In genomic region chr12:113906459-113906858, GRCm38 (mm10) we compare ENCODE assay signal across 28 mouse cellular contexts.
"Had no signal": no experiment of that assay in that cellular context is flagged by ENCODE, and none has a peak within 500 bp of the region (broad histone marks: within the 10 kb centered on the region; RNA-seq: fewer than 3 reads in every experiment).

No protein-coding gene starts in this region.

- H3K9me3 ChIP-seq: embryonic facial prominence, embryonic 15.5 days had no signal

- H3K4me3 ChIP-seq: embryonic facial prominence, embryonic 10.5 days; embryonic facial prominence, embryonic 12.5 days; embryonic facial prominence, embryonic 13.5 days; embryonic facial prominence, embryonic 15.5 days; erythroblast, embryonic 14.5 days; forebrain, embryonic 10.5 days; forebrain, embryonic 12.5 days; forebrain, embryonic 13.5 days; forebrain, embryonic 15.5 days; gastrocnemius, adult 2 months; heart, adult 2 months had no signal

- H3K4me2 ChIP-seq: embryonic facial prominence, embryonic 12.5 days; embryonic facial prominence, embryonic 13.5 days; embryonic facial prominence, embryonic 15.5 days; forebrain, embryonic 12.5 days; forebrain, embryonic 13.5 days; forebrain, embryonic 15.5 days had no signal

- H3K27ac ChIP-seq: embryonic facial prominence, embryonic 10.5 days; embryonic facial prominence, embryonic 12.5 days; embryonic facial prominence, embryonic 13.5 days; embryonic facial prominence, embryonic 15.5 days; forebrain, embryonic 10.5 days; forebrain, embryonic 12.5 days; forebrain, embryonic 13.5 days; forebrain, embryonic 15.5 days; gastrocnemius, adult 2 months; heart, adult 2 months had no signal

- H3K27me3 ChIP-seq: embryonic facial prominence, embryonic 12.5 days; embryonic facial prominence, embryonic 13.5 days; embryonic facial prominence, embryonic 15.5 days; forebrain, embryonic 12.5 days; forebrain, embryonic 13.5 days; forebrain, embryonic 15.5 days had no signal

- H3K9ac ChIP-seq: embryonic facial prominence, embryonic 12.5 days; embryonic facial prominence, embryonic 13.5 days; embryonic facial prominence, embryonic 15.5 days; forebrain, embryonic 12.5 days; forebrain, embryonic 13.5 days; forebrain, embryonic 15.5 days; forebrain, postnatal 0 days had no signal

- H3K36me3 ChIP-seq: embryonic facial prominence, embryonic 10.5 days; embryonic facial prominence, embryonic 12.5 days; embryonic facial prominence, embryonic 13.5 days; embryonic facial prominence, embryonic 15.5 days; forebrain, embryonic 10.5 days; forebrain, embryonic 12.5 days; forebrain, embryonic 15.5 days had no signal

- DNase-seq: cerebellum, adult 8-10 months; cerebellum, adult 9-10 months; cerebellum, adult 9-11 months; cerebellum, postnatal 10 days; cerebellum, postnatal 14 days; cerebellum, postnatal 25 days; cerebellum, postnatal 36 days; embryo, embryonic 11 days; forebrain, postnatal 0 days; gastrocnemius, adult 2 months; gastrocnemius, postnatal 10 days; gastrocnemius, postnatal 14 days; gastrocnemius, postnatal 25 days; gastrocnemius, postnatal 36 days; heart, adult 11 months; heart, adult 18-20 months; heart, adult 2 months had no signal

- ATAC-seq: forebrain, embryonic 13.5 days; forebrain, embryonic 14.5 days; forebrain, embryonic 15.5 days; forebrain, embryonic 16.5 days; forebrain, postnatal 0 days had no signal

- H3K4me1 ChIP-seq: embryonic facial prominence, embryonic 10.5 days; embryonic facial prominence, embryonic 12.5 days; embryonic facial prominence, embryonic 13.5 days; embryonic facial prominence, embryonic 15.5 days; forebrain, embryonic 10.5 days; forebrain, embryonic 12.5 days; forebrain, embryonic 13.5 days; forebrain, embryonic 15.5 days had no signal
